Mouse (Mus musculus): ENCODE data around the gene Cpt1b.

The Cpt1b gene

DNA sequence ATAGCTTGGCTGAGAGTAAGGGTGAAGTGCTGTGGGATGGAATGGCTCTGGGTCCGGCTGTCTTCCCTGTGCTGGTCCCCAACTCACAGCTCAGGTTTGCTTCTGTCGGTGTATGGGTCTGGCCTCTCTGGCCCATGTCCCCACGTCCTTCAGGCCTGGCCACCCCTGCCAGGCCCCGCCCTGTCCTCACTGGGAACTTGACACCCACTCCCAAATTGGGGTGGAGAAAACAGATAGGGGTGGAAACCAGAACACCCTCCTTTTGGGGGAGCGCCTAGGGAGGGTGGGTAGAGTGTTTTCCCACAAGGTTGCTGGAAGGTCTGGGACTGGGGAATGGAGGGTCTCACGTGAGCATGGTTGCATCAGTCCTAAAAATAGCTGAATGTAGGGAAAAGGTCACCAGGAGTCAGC is at the start of gene Cpt1b:
Cpt1b (minus strand) TSS at position 153 of the 411 bp plus-strand sequence.
- DNase-seq (ENCODE audit: low spot score in 2 of 2), result no peak

DNA sequence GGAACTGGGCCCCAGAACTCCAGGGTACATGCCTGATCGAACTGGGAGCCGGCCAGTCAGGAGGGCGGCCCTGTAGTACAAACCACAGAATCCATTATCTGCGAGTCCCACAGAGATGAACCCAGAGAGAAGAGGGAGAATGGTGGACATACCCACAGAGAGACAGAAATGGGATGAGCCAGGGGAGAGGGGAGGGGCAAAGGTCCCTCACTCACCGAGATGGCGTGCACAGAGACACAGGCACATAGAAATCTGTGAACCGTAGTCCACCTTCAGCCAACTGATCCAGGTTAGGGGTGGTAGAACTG is 49.6 kb upstream of the Cpt1b start:
- no peak for DNase-seq (ENCODE audit: low spot score in 2 of 2)

DNA sequence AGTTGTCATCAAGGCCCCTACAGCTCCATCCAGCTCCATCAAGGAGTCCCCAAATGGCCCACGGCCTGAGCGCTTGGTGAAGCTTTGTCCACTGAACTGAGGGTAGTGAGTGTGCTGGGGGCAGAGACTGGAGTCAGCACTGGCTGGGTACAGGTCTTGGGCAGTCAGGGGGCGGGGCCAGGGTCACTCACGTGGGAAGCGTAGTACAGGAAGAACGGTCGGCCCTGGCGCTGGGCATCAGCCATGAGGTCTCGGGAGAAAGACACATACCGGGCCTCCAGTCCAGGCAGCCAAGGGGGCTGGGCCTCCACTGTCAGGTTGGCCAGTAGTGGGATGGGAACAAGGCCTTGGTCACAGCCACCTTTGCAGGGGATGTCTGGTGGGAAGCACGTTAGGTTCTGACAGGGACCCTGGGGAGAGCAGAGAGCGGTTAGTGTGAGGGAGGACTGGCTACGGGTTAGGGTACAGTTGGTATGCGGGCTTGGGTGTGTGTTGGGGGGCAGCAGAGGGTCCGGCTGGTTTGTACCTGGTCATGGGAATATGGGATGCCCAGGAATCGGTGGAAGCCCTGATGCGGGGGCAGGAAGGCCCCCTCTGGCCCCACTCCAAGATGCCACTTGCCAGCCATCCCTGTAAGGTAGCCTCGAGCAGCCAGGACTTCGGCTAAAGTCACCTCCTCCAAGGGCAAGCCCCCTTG is 49.1 kb upstream of the Cpt1b start:
- no peak for DNase-seq (ENCODE audit: low spot score in 2 of 2)

DNA sequence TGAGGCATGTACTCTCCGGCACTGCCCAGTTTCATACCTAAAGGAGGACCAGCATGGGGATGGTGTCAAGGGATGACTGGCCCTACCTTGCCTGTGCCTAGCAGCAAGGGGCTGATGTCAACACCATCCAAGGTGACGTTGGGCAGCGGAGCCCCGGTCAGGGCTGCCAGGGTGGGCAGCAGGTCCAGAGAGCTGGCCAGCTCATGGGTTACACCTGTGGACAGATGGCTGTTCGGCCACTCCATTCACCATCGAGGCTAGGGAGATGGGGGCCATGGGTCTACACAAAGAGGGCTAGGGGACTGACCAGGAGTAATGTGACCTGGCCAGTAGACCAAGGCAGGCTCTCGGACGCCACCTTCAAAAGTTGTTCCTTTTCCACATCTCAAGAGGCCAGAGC is 48.3 kb upstream of the Cpt1b start:
- DNase-seq (ENCODE audit: low spot score in 2 of 2), result no peak

DNA sequence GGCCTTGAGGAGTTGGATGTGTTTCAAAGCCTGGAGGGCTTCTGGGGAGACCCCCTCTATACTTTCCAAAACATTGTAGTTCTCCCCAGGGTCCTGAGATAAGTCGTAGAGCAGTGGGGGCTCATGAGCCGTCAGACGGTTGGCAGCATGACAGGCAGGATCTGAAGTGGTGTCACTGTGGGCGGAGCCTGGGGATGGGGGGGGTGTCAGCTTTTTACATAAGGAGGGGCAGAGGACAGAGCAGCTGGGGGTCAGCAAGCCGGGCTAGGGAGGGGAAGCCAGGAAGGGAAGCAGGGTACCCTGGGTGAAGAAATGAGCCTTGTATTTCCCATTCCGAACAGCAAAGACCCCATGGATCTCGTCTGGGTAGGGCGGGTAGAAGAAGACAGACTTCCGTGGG is 47.7 kb upstream of the Cpt1b start:
- no peak for DNase-seq (ENCODE audit: low spot score in 2 of 2)

DNA sequence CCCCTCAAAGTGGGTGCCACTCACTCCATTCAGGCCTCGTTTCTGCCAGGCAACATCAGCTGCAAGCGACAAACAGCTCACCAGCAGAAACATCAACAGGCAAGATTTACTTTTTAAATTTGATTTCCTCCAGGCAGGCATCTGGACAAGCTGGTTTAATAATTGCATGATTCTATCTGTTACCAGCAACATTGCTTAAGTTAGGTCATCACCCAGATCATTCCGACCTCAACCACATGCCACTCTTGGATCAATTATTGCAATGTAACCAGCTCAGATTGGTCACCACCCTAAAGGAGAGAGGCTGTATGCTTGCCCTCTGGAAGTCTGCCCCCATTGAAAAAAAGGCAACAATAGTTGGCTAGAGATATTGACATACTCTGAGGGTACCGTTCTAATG is 45.8 kb upstream of the Cpt1b start:
- no peak for DNase-seq (ENCODE audit: low spot score in 2 of 2)

DNA sequence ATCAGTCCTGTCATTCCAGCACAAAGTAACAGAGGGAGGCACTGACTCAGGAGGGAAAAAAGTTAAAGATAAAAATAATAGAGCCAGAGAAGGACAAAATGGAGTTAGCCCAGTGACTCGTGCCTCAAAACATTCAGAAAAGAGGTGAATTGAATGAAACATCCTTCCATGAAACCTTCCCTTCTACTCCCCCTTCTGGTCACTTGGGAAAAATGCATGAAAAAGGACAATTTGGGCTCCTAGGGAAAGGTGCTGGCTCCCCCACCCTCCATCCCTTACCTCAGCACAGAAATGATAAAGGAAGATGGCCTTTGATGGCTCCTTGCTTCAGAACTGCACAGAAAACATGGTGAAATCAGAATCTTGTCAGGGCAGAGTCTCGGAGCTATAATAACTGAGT is 42.9 kb upstream of the Cpt1b start:
- no peak for DNase-seq (ENCODE audit: low spot score in 2 of 2)

DNA sequence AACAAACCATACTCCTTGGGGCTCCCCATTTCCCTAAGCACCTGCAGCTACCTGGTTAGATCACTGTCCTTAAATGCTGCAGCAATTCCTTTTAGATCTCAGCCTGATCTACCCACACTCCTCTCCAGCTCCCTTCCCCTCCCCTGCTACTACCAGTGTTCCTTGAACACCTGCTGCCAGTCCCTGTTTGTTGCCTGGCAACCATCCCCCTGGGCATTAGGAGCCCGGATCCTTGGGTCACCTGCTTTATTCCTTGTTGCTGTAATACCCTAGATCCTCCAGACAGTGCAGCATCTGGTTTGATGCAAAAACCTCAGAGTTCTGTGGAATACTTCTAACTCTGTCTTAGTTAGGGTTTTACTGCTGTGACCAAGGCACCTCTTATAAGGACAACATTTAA is 39.4 kb upstream of the Cpt1b start:
- no peak for DNase-seq (ENCODE audit: low spot score in 2 of 2)

DNA sequence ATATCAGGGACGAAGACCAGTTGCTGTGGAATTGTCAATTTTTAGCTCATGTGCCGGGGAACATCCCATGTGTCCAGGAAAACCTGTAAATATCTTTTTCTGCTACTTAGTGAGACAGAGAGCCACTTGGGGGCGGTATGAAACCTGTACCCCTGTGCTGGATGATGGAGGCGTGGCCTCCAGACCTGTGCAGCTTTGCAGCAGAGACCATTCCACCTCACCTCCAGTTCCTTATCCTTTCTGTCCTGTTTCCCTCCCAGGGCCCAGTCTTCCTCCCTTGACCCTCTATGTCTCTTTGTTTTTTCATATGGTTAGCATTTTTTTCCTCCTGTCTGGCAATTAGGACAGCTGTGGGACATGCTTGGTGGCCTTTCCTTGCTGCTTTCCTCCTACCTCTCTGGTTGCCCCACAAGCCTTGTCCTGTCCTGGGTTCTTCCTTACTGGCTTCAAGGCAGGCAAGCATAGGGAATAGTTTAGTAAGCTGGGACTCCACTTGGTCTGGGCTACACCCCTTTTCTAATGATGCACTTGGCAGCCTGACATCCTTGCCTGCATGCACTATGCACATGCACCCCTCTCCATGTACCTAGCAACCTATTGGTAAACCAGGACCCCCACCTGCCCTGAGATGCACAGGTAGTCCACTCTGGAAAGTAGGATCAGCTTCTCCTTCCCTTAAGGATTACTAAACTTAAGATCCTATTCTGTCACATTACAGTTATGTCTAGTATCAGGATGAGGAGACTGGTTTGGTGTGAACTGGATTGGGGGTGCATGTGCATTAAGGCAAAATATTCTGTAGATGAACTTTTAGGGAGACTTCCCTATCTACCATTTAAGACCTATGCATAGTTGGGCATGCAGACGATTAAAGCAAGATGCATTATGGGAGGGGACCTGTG is 37.9 kb upstream of the Cpt1b start:
- no peak for DNase-seq (ENCODE audit: low spot score in 2 of 2)

DNA sequence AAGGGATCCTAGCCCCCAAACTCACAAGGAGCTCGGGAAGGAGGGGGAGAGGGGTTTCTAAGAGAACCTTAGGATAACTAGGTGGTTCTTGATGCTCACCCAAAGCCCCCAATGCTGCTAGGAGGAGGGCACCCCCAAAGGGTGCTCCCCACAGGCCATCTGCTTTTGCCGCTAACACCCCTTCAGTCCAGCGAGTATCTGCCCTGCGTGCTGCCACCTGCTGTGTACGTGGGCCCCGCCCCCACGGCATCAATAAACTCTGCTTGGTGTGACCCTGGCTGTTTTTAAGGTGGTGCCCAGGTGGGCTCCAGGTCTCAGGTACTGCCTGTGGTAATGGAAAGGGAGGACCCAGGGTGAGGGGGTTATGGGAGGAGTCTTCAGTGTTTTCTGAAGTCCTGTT is 36.5 kb upstream of the Cpt1b start:
- DNase-seq (ENCODE audit: low spot score in 2 of 2), result no peak

DNA sequence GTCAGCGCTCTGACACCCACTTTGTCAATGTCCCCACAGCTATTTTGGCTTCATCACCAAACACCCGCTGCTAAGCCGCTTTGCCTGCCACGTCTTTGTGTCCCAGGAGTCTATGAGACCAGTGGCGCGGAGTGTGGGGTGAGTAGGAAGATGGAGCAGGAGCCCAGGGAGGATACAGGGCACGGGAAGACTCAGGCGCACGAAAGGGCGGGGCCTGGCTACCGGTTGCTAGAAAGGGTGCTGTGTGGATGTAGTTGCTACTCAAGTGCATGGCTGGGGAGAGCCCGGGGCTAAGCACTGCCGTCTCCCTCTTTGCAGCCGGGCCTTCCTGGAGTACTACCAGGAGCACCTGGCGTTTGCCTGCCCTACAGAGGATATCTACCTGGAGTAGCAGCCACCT is 35.7 kb upstream of the Cpt1b start:
- DNase-seq (ENCODE audit: low spot score in 2 of 2), result no peak

DNA sequence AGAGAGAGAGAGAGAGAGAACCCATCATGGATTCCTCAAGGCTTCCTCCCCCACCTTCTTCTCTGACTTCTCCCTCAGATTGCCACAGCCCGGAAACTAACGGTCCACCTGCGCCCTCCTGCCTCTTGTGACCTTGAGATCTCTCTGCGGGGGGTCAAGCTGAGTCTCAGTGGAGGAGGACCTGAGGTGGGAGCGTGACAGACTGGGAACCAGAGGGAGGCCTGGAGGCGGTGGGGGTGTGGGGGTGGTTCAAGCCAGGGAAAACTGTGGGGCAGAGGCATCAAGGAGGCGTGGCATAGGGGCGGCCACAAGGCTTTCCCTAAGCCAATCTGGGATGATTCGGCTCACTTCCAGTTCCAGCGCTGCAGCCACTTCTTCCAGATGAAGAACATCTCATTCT is 34.6 kb upstream of the Cpt1b start:
- DNase-seq (ENCODE audit: low spot score in 2 of 2), result no peak

DNA sequence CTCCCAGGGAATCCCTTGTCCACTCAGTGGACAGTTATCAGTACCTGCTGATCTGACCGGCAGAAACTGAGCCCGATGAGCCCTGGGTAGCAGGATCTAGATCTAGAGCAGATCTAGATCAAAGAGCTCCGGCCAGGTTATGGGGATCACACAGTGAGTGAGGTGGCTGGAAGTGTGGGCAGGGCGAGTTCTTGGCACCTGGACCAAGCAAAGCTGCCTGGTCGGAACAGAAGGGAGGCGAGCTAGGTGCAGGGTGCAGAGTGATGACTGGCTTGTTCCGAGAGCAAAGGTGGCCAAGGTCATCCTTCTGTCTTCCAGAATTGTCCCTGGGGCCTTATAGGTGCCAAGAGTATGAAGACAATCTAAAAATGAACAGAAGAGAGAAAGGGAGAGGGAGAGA is 34.2 kb upstream of the Cpt1b start:
- no peak for DNase-seq (ENCODE audit: low spot score in 2 of 2)

DNA sequence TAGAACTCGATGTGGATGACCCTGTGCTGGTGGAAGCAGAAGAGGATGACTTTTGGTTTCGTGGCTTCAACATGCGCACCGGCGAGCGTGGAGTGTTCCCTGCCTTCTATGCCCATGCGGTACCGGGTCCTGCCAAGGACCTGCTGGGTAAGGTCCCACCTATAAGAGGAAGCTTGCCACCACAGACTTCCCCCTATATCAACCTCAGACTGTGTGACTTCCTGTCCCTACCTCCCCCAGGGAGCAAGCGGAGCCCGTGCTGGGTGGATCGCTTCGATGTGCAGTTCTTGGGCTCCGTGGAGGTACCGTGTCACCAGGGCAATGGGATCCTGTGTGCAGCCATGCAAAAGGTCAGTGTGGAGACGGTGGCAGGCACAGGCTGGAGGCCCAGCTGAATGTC is 33.3 kb upstream of the Cpt1b start:
- DNase-seq (ENCODE audit: low spot score in 2 of 2), result no peak

DNA sequence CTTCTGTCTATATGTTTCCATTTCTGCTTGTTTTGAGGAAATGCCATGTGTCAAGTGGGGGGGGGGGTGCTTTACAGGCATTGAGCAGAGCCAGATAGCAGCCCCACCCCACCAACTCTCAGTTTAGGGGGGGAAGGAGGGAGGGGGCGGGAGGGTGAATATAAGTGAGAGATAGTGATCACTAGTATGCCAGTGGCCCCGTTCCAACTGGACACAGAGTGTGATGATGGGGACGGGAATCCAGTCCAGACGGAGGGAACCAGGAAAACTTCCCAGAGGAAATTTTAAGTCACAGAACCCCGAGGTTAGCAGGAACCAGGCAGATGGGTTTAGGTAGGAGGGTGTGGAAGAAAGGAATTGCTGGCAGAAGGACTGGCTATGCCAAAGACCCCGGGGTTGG is 30.0 kb upstream of the Cpt1b start:
- no peak for DNase-seq (ENCODE audit: low spot score in 2 of 2)

DNA sequence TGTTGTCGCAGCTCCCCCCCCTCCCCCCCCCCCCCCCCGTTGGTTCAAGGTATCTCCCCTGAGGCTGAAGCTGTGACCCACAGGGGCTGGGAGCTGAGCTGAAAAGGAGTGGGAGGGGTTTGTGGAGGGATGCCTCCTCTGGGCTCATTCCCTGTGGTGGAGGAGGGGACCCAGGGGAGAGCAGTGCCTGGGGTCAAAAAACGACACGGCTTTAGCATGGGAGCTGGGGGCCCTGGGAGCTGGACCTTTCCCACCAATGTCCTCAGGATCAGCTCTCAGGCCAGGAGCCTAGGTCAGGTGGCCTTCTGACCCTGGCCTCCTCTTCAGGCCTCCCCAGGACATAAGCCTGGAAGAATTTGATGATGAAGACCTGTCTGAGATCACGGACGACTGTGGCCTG is 29.2 kb upstream of the Cpt1b start:
- no peak for DNase-seq (ENCODE audit: low spot score in 2 of 2)

DNA sequence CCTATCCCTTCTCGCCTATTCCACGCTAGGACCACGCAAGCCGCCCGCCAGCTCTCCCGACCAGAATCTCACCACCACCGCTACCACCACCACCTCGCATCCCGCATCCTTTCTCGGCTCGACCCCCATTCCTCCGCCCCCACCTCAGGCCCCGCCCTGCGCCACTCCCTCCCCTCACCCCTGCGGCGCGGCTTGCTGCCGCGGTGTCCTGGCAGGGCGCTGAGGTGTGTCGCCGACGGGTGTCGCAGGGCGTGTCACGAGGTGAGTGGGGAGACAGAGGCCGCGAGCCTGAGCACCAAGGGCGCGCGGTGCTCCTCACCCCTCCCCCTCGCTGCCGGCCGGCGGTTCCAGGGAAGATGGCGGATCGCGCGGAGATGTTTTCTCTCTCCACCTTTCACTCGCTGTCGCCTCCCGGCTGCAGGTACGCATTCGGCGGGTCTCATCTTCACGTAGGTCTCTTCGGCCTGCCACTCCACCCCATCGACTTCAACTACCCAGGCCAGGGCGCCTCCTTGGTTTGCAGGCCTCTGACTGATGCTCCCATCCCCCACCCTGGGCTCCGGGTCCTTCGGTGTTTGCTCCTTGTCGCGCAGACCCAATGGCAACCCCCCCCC is 28.3 kb upstream of the Cpt1b start, which contains the start of gene Mapk8ip2:
Mapk8ip2 (plus strand) TSS at position 49 of the 614 bp plus-strand sequence.
- peak; percentile 45 to 50 for DNase-seq (ENCODE audit: low spot score in 2 of 2)

DNA sequence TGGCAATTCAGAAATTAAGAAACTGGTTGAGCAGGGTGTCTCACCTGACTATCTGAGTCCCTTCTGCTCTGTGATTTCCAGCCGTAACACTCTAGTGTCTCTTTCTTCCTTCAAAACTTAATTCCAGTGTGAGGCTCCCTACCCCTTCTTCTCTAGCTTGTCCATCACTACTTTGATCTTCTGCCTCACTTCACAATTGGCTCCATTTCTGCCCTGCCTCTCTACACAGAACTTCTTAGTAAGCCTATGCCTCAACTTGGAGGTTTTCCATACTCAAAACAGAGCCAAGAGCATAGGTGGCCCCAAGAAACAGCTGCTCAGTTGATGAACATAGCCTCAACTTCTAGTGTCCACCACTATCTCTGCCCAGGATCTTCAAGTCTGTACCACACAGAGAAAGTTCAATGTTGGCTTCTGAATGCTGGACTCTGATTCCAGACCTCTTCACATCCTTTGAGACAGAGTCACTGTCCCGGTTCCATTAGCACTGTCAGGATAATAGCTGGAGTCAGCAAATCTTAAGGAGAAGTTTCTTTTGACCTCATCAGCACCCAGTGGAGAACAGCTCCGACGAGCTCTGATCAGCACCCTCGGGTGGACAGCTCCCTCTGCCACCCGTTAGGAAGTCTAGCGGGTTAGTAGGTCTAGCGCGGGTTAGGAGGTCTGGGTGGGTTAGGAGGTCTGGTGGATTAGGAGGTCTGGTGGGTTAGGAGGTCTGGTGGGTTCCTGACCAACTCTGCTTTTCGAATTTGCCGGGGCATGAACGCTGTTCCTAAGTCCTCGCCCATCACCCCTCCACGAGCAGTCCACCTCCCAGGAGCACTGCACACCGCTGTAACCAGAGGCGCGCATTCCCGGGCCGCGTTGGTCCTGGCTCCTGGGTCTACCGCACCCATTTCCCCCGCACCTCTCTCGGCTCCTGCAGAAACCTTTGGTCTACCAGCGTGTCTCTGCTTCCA is 27.5 kb upstream of the Cpt1b start:
- DNase-seq (ENCODE audit: low spot score in 2 of 2), result no peak

DNA sequence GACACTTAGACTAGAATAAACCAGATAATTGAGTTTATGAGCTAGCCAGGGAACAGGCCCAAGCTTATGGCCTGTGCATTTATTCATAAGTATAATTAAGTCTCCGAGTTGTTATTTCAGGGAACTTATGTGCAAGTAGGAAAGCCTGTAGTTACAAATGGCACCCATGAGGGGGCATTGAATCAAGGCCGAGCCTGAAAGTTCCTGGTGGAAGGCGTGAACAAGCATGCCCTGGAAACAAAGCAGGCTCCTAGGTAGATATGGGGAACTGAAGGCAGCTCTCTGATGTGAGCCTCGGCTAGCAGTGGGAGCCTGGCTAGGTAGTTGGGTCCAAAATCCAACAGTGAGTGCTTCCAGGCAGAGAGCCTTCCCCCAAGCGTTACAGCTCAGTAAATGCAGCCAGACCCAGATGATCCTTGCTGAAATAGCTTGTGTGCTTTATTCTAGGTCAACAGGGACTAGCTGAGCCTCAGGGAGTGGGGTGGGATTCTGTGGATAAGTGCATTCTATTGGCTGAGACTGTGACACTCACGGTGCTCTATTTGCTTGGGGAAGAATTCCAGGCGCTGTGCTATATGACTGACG is 16.9 kb upstream of the Cpt1b start:
- no peak for DNase-seq (ENCODE audit: low spot score in 2 of 2)

DNA sequence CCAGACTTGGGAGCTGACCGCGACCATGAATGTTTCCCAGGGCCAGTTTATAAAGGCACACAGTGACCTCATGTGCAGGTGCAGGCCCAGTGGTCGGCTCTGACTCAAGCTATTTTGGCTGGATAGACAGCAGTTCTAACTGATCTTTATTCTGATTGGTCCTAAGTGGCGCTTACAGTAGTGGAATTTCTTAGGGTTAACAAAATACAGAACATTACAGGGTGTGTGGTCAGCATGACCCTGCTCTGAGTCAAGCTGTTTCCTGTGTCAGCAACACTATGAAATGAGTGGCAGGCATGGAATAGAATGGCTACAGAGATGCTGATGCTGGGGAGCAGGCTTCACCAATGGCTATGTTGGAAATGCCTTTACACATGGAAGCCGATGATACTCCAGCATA is 10.2 kb upstream of the Cpt1b start:
- no peak for DNase-seq (ENCODE audit: low spot score in 2 of 2)

DNA sequence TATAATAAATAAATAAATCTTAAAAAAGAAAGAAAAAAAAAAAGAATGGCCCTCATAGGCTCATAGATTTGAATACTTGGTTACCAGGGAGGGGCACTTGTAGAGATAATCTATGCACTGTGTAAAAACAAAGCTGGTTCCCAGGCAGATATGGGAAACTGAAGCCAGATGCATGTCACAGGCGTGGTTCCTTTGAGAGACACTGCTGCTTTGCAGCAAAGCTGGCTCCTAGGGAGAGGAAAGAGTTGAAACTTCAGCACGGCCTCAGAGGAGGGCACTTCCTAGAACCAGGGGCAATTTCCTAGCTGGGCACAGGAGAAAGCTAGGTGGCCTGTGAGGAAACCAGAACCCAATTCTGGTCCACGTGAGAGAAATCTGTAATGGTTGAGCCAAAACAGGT is 8.5 kb upstream of the Cpt1b start:
- DNase-seq (ENCODE audit: low spot score in 2 of 2), result no peak
